Mouse (Mus musculus): ENCODE measurements at regions not wholly inside any gene's neighbourhood (a gene's known extent, or its start where the extent isn't known, plus 50 kb on each side); places are given as distances from the start of the nearest gene placed in this dataset.

- no peak for DNase-seq (ENCODE audit: low read depth in 2 of 2, low spot score in 2 of 2)
These were observed 223.2 kb upstream of the Agtr1b start for GRCm38 (mm10) chr3:20590143-20590542.

GRCm38 (mm10) chr3:20551563-20551962 lies 184.6 kb upstream of the Agtr1b start:
- DNase-seq (ENCODE audit: low read depth in 2 of 2, low spot score in 2 of 2) = no peak

GRCm38 (mm10) chr3:20543991-20544390 lies 177.0 kb upstream of the Agtr1b start:
- DNase-seq (ENCODE audit: low read depth in 2 of 2, low spot score in 2 of 2) = no peak

- no peak for DNase-seq (ENCODE audit: low read depth in 2 of 2, low spot score in 2 of 2)
These were observed 171.6 kb upstream of the Agtr1b start for GRCm38 (mm10) chr3:20538492-20539004.

GRCm38 (mm10) chr3:20520738-20521137 lies 153.8 kb upstream of the Agtr1b start:
- no peak for DNase-seq (ENCODE audit: low read depth in 2 of 2, low spot score in 2 of 2)

GRCm38 (mm10) chr3:20509192-20509591 lies 142.2 kb upstream of the Agtr1b start:
- DNase-seq (ENCODE audit: low read depth in 2 of 2, low spot score in 2 of 2) = peak; percentile 28 to 45

- no peak for DNase-seq (ENCODE audit: low read depth in 2 of 2, low spot score in 2 of 2)
These were observed 138.6 kb upstream of the Agtr1b start for GRCm38 (mm10) chr3:20505546-20505945.
